Mouse (Mus musculus): ENCODE data around the gene Rnf220.

GRCm38 (mm10) chr4:117476355-117476754 is 20.5 kb downstream of the Rnf220 start:
- TF ChIP-seq CTCF (IDR thresholded peaks at IDR 0.05) (no peak), EP300 (IDR thresholded peaks at IDR 0.05) (no peak)

Measured in lung, postnatal 0 days (tissue).